Comparison of ENCODE assay signal across 22 mouse cellular contexts in the genomic region with DNA sequence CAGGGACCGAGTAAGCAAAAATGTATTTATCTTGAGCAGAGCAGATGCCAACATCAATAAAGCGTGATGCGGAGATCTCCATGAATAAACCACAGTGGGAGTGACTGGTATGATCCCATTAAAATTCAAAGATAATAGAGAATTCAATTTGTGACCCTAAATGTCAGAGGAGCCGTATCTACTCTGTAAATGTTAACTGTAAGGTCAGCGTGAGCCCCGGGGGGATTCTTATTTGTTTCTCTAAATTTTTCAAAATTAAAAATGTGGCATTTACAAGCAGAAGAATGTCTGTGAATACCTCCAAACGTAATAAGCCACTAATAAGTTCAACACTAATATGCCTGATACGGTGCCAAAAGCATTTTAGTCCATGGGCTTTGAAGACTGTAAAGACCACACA.
DNase-seq lines count a peak whose midpoint lies in the region; ATAC-seq lines count a peak whose summit lies in the region.
"Had no signal": no experiment of that assay in that cellular context is flagged by ENCODE, and none has a peak within 500 bp of the region (broad histone marks: within the 10 kb centered on the region; RNA-seq: fewer than 3 reads in every experiment).

No protein-coding gene starts in this region.

- H3K9ac ChIP-seq in forebrain, embryonic 12.5 days: no peak overlapping the region
- no peak overlapping the region for H3K9ac ChIP-seq in forebrain, embryonic 13.5 days
- no peak overlapping the region for H3K9ac ChIP-seq in kidney, embryonic 14.5 days (ENCODE audit: low read depth, low read length)
- H3K9ac ChIP-seq in midbrain, embryonic 11.5 days (ENCODE audit: low read length): no peak overlapping the region
- H3K9ac ChIP-seq in midbrain, embryonic 15.5 days: no peak overlapping the region
- H3K9ac ChIP-seq: embryonic facial prominence, embryonic 12.5 days; forebrain, postnatal 0 days; heart, embryonic 15.5 days had no signal

- 83% methylated on average over 8 of the region's 8 CpGs for WGBS in forebrain, embryonic 12.5 days
- whole genome bisulfite sequencing in forebrain, embryonic 13.5 days: 80% methylated on average over 8 of the region's 8 CpGs
- 70% methylated on average over 8 of the region's 8 CpGs for WGBS in kidney, embryonic 14.5 days
- WGBS in midbrain, embryonic 11.5 days: 86% methylated on average over 8 of the region's 8 CpGs
- WGBS in midbrain, embryonic 15.5 days: 66% methylated on average over 8 of the region's 8 CpGs

- H3K4me1 ChIP-seq in forebrain, embryonic 12.5 days: no peaks in the 10 kb centered on the region
- no peaks in the 10 kb centered on the region for H3K4me1 ChIP-seq in forebrain, embryonic 13.5 days
- no peaks in the 10 kb centered on the region for H3K4me1 ChIP-seq in kidney, embryonic 14.5 days (ENCODE audit: control insufficient read depth, insufficient read depth, low read length)
- no peaks in the 10 kb centered on the region for H3K4me1 ChIP-seq in midbrain, embryonic 11.5 days (ENCODE audit: control insufficient read depth, insufficient read depth, low read length)
- H3K4me1 ChIP-seq in midbrain, embryonic 15.5 days: no peaks in the 10 kb centered on the region
- H3K4me1 ChIP-seq: embryonic facial prominence, embryonic 12.5 days; heart, embryonic 15.5 days had no signal

- H3K4me3 ChIP-seq in forebrain, embryonic 12.5 days (replicated peaks): no peak overlapping the region
- no peak overlapping the region for H3K4me3 ChIP-seq in forebrain, embryonic 13.5 days
- H3K4me3 ChIP-seq in kidney, embryonic 14.5 days (ENCODE audit: low read length): no peak overlapping the region
- no peak overlapping the region for H3K4me3 ChIP-seq in midbrain, embryonic 11.5 days (ENCODE audit: low read depth, low read length)
- H3K4me3 ChIP-seq in midbrain, embryonic 15.5 days: no peak overlapping the region
- H3K4me3 ChIP-seq: embryonic facial prominence, embryonic 12.5 days; heart, adult 2 months; heart, embryonic 15.5 days had no signal

- 0 out of 2 replicates have a peak, but pooled peaks have one; percentile 23 for ATAC-seq in forebrain, embryonic 12.5 days (ENCODE audit: low FRiP score)
- ATAC-seq in forebrain, embryonic 13.5 days: no peak
- no peak for ATAC-seq in kidney, embryonic 14.5 days (ENCODE audit: low FRiP score, low TSS enrichment)
- peak; percentile 46; the same call in 1 of the 2 replicates for ATAC-seq in midbrain, embryonic 11.5 days (ENCODE audit: low FRiP score)
- no peak for ATAC-seq in midbrain, embryonic 15.5 days (replicated peaks)
- ATAC-seq: CD4-positive, CD25-positive, alpha-beta regulatory T cell, adult 4 months; forebrain, postnatal 0 days; hindbrain, postnatal 0 days had no signal

- H3K9me3 ChIP-seq in forebrain, embryonic 12.5 days: no peaks in the 10 kb centered on the region
- H3K9me3 ChIP-seq in forebrain, embryonic 13.5 days (replicated peaks): no peaks in the 10 kb centered on the region
- no peaks in the 10 kb centered on the region for H3K9me3 ChIP-seq in kidney, embryonic 14.5 days (ENCODE audit: control insufficient read depth, low read length)
- no peaks in the 10 kb centered on the region for H3K9me3 ChIP-seq in midbrain, embryonic 11.5 days (ENCODE audit: control insufficient read depth, low read length)
- H3K9me3 ChIP-seq in midbrain, embryonic 15.5 days: no peaks in the 10 kb centered on the region
- H3K9me3 ChIP-seq: embryonic facial prominence, embryonic 12.5 days; G1E; heart, embryonic 15.5 days had no signal

- H3K36me3 ChIP-seq in forebrain, embryonic 12.5 days (replicated peaks): no peaks in the 10 kb centered on the region
- no peaks in the 10 kb centered on the region for H3K36me3 ChIP-seq in forebrain, embryonic 13.5 days (ENCODE audit: poor library complexity, severe bottlenecking)
- H3K36me3 ChIP-seq in kidney, embryonic 14.5 days (ENCODE audit: control insufficient read depth, insufficient read depth, low read length): no peaks in the 10 kb centered on the region
- no peaks in the 10 kb centered on the region for H3K36me3 ChIP-seq in midbrain, embryonic 11.5 days (ENCODE audit: control insufficient read depth, insufficient read depth, low read length)
- no peaks in the 10 kb centered on the region for H3K36me3 ChIP-seq in midbrain, embryonic 15.5 days (replicated peaks)
- H3K36me3 ChIP-seq: embryonic facial prominence, embryonic 12.5 days; G1E; heart, embryonic 15.5 days had no signal

- no peak overlapping the region for H3K4me2 ChIP-seq in forebrain, embryonic 12.5 days
- no peak overlapping the region for H3K4me2 ChIP-seq in forebrain, embryonic 13.5 days
- H3K4me2 ChIP-seq in kidney, embryonic 14.5 days (replicated peaks; ENCODE audit: low read depth, low read length): no peak overlapping the region
- no peak overlapping the region for H3K4me2 ChIP-seq in midbrain, embryonic 11.5 days
- no peak overlapping the region for H3K4me2 ChIP-seq in midbrain, embryonic 15.5 days
- H3K4me2 ChIP-seq: embryonic facial prominence, embryonic 12.5 days; heart, embryonic 11.5 days; heart, embryonic 15.5 days had no signal

- H3K27ac ChIP-seq in forebrain, embryonic 12.5 days: no peak overlapping the region
- H3K27ac ChIP-seq in forebrain, embryonic 13.5 days: no peak overlapping the region
- H3K27ac ChIP-seq in kidney, embryonic 14.5 days (ENCODE audit: low read depth, low read length): no peak overlapping the region
- no peak overlapping the region for H3K27ac ChIP-seq in midbrain, embryonic 11.5 days (ENCODE audit: low read depth, low read length)
- no peak overlapping the region for H3K27ac ChIP-seq in midbrain, embryonic 15.5 days
- H3K27ac ChIP-seq: embryonic facial prominence, embryonic 12.5 days; heart, adult 2 months; heart, embryonic 15.5 days; hindbrain, postnatal 0 days had no signal

- H3K27me3 ChIP-seq in forebrain, embryonic 12.5 days: no peaks in the 10 kb centered on the region
- H3K27me3 ChIP-seq in forebrain, embryonic 13.5 days: no peaks in the 10 kb centered on the region
- no peaks in the 10 kb centered on the region for H3K27me3 ChIP-seq in kidney, embryonic 14.5 days (ENCODE audit: control insufficient read depth, insufficient read depth, low read length)
- H3K27me3 ChIP-seq in midbrain, embryonic 11.5 days (ENCODE audit: control insufficient read depth, insufficient read depth, low read length): no peaks in the 10 kb centered on the region
- no peaks in the 10 kb centered on the region for H3K27me3 ChIP-seq in midbrain, embryonic 15.5 days (replicated peaks)
- H3K27me3 ChIP-seq: embryonic facial prominence, embryonic 12.5 days; heart, embryonic 15.5 days had no signal

- peak; percentile 62 for DNase-seq in kidney, postnatal 10 days
- DNase-seq in midbrain, embryonic 11.5 days (ENCODE audit: low spot score, missing footprints): no peak
- DNase-seq in cerebellum, postnatal 25 days: no peak
- DNase-seq: adrenal gland, postnatal 10 days; B cell, adult 2 months; cerebellum, adult 11 months; cerebellum, adult 8-10 months; cerebellum, postnatal 14 days; forebrain, postnatal 0 days; gastrocnemius, postnatal 14 days; heart, adult 2 months; heart, postnatal 14 days had no signal

Comparison
In these comparisons a context has a peak if more than half of its experiments do, and no peak if none do; other contexts are left out.
1. ATAC-seq: peak in forebrain, embryonic 12.5 days (single experiment) and midbrain, embryonic 11.5 days (single experiment); none in forebrain, embryonic 13.5 days (single experiment), kidney, embryonic 14.5 days (single experiment) and midbrain, embryonic 15.5 days (single experiment).